Mouse (Mus musculus) limb, embryonic 14.5 days (tissue): ENCODE measurements around the gene Sqor. TPM values are rescaled to one million over a fixed set of nuclear protein-coding genes. Genes with fewer than 3 reads are reported as not detected.

Experiments used
- ATAC-seq: fragments of 200-750 bp; cut with Nextera tagmentation; 2 replicates; pipeline ENCODE4 v1.8.0; 2017; ENCODE audit warnings: low read depth, moderate number of reproducible peaks, moderate TSS enrichment; ENCODE audit not compliant: low FRiP score
- DNase-seq: peaks from one replicate; pipeline ENCODE4 v3.0.0-alpha.2; 2015; ENCODE audit warnings: low spot score
- H3K27ac ChIP-seq: fragments of 300-500 bp; sonication (generic); replicated peaks from 2 replicates; pipeline ENCODE4 v1.5.1; 2014; ENCODE audit warnings: low read depth, mild to moderate bottlenecking, low read length, moderate library complexity, mixed read lengths
- H3K27me3 ChIP-seq: fragments of 300-500 bp; sonication (generic); 2 replicates; pipeline ENCODE4 v1.6.1; 2014; ENCODE audit warnings: low read length, mixed read lengths; ENCODE audit not compliant: control insufficient read depth, insufficient read depth
- H3K36me3 ChIP-seq: fragments of 300-500 bp; sonication (generic); 2 replicates; pipeline ENCODE4 v1.6.1; 2014; ENCODE audit warnings: mild to moderate bottlenecking, low read length, moderate library complexity, mixed read lengths; ENCODE audit not compliant: control insufficient read depth, insufficient read depth
- H3K4me1 ChIP-seq: fragments of 300-500 bp; sonication (generic); 2 replicates; pipeline ENCODE4 v1.6.1; 2014; ENCODE audit warnings: antibody characterized with exemption, low read length, mixed read lengths; ENCODE audit not compliant: control insufficient read depth, insufficient read depth
- H3K4me2 ChIP-seq: fragments of 300-500 bp; sonication (generic); replicated peaks from 2 replicates; pipeline ENCODE4 v1.6.1; 2014; ENCODE audit warnings: low read depth, mild to moderate bottlenecking, low read length, moderate library complexity; ENCODE audit not compliant: severe bottlenecking
- H3K4me3 ChIP-seq: fragments of 300-500 bp; sonication (generic); replicated peaks from 2 replicates; pipeline ENCODE4 v1.5.1; 2014; ENCODE audit warnings: low read length
- H3K9ac ChIP-seq: fragments of 300-500 bp; sonication (generic); 2 replicates; pipeline ENCODE4 v1.6.1; 2014; ENCODE audit warnings: mild to moderate bottlenecking, low read depth, low read length, moderate library complexity; ENCODE audit not compliant: severe bottlenecking
- H3K9me3 ChIP-seq: fragments of 300-500 bp; sonication (generic); 2 replicates; pipeline ENCODE4 v1.6.1; 2016; ENCODE audit warnings: low read length; ENCODE audit not compliant: control insufficient read depth
- POLR2A ChIP-seq: fragments of 200-500 bp; IDR thresholded peaks from 2 replicates; pipeline ENCODE4 v1.8.0; 2012; ENCODE audit warnings: inconsistent platforms, mild to moderate bottlenecking, moderate library complexity, borderline replicate concordance; ENCODE audit not compliant: insufficient read depth, insufficient read length; ENCODE audit errors: extremely low read depth
- WGBS: fragments of 180-500 bp; shearing (Covaris S2); extraction: QIAGEN DNeasy Blood & Tissue Kit; methylation state at CpG from one replicate; pipeline ENCODE4 v1.1.7; 2014; 5-methylcytosine and 5-hydroxymethylcytosine counted together
- polyA plus RNA-seq, 2 experiments: library from polyadenylated mRNA; depleted of rRNA in 1 of 2; stranded (reverse) in 1 of 2; unstranded in 1 of 2; fragments of >200 nt; fragmentation: Nextera tagmentation in 1 of 2; extraction: Ambion mirVana in 1 of 2; gene quantifications; 2 replicates each; pipeline versions ENCODE4 v1.2.1 to v1.2.3; 2012 to 2014

Gene Sqor
- polyA plus RNA-seq, 2 experiments, result 4.1 to 7.7 TPM

DNA sequence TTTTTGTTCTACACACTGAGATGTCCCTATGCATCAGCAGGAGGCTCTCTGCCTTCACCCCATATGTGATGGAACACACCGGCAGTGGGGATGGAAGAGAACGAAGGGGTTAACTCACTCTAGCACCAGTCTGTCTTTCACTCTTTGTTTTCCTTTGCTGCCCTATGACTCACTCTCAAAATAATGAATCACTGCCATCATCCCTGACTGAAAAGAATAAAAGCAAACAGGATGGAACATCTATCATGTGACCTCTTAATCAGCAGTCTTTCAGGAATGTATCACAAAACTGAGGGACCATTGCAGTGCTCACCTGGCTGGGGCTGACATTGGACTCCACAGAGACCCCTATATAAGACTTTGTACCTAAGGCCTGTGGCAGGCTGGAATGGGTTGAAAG, 33.6 kb upstream of the Sqor start:
- no peak overlapping the region for H3K27ac ChIP-seq
- H3K9ac ChIP-seq, result no peak overlapping the region
- no peak for TF ChIP-seq POLR2A
- H3K4me2 ChIP-seq, result no peak overlapping the region
- ATAC-seq (no peak), DNase-seq (no peak)
- no peaks in the 10 kb centered on the region for H3K9me3 ChIP-seq
- no peaks in the 10 kb centered on the region for H3K36me3 ChIP-seq
- no peaks in the 10 kb centered on the region for H3K27me3 ChIP-seq
- H3K4me3 ChIP-seq, result no peak overlapping the region
- WGBS, result 90% methylated on average over 2 of the region's 2 CpGs
- H3K4me1 ChIP-seq, result no peaks in the 10 kb centered on the region

DNA sequence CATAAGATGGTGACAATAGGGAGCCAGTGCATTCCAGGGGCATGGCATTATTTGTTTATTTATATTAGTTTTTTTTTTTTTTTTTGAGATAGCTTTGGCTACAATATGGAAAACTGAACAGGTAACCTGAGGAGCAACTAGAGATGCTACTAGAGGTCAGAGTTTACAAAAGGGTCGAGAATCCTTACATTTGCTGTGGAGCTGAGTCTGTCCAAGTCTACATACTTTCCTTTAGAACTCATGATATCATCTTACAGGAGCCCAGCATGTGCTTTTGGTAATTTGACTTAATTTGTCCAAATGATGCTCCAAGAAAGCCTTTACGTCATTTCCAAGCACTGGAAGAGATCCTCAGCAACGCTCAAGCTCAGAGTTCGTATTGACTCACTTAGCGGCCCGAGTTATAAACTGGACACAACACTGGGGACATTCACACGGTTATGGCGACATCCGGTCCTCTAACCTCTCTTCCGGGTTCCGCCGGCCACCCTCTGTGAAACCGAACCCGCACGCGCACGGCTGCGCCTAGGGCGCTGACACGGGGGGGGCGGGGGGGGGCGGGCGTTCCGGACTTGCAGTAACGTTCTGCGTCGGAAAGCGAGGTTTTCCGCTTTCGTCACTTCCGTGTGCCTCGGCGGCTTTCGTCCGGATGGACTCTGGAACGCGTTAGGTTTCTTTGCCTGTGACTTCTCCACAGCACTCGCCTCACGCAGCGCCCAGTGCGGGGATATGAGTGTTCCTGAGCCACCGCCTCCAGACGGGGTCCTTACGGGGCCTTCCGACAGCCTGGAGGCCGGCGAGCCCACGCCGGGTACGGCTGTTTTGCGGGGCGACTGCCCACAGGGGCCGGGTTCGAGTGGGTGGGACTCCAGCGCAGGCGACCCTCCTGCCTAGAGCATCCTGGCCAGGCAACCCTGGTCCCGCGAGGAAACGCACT, 26.9 kb upstream of the Sqor start, which contains the start of gene Bloc1s6:
TSS of gene Bloc1s6 (plus strand) at position 610 of the 937 bp plus-strand sequence.
- peak; percentile 41; the same call in 1 of the 2 replicates for TF ChIP-seq POLR2A

DNA sequence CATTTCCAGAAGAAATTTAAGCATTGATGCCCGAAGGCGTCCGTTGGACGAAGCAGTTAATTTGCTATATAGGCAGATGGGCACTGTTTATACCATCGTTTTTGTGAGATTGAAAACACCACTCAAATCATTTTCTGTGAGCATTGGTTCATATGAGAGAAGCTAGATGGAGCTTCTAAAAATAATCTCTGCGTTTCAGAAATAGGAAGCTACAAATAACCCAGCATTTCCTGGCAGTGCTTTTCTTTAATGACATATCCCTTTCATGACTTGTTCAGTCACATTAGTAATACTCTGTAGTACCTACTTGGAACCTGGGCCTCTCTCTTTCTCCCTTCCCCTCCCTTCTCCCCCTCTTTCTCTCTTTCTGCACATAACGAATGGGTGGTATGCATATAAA, 26.0 kb upstream of the Sqor start:
- peak overlapping the region; percentile 69 for H3K4me3 ChIP-seq
- H3K36me3 ChIP-seq, result 0 out of 2 replicates have a peak, but pooled peaks cover 6% of the 10 kb centered on the region
- TF ChIP-seq POLR2A, result no peak
- DNase-seq (no peak), ATAC-seq (no peak)
- H3K9me3 ChIP-seq, result no peaks in the 10 kb centered on the region
- H3K4me2 ChIP-seq, result peak overlapping the region; percentile 53
- H3K27me3 ChIP-seq, result no peaks in the 10 kb centered on the region
- H3K9ac ChIP-seq, result peak overlapping the region; percentile 86
- H3K4me1 ChIP-seq, result peaks cover 8% of the 10 kb centered on the region
- 23% methylated on average over 7 of the region's 7 CpGs for WGBS
- peak overlapping the region; percentile 92; the same call in 1 of the 2 replicates for H3K27ac ChIP-seq

More for the DNA sequence above, 26.9 kb upstream of the Sqor start, which contains the start of gene Bloc1s6:
- H3K9me3 ChIP-seq, result no peaks in the 10 kb centered on the region
- H3K27ac ChIP-seq, result peak within 1 kb of the TSS; percentile 92
- peak within 1 kb of the TSS; percentile 69 for H3K4me3 ChIP-seq
- peak within 1 kb of the TSS; percentile 86 for H3K9ac ChIP-seq
- peaks cover 8% of the 10 kb centered on the region for H3K4me1 ChIP-seq
- H3K27me3 ChIP-seq, result no peaks in the 10 kb centered on the region
- DNase-seq (peak; percentile 93), ATAC-seq (peak; percentile 96)
- H3K36me3 ChIP-seq, result no peaks in the 10 kb centered on the region
- H3K4me2 ChIP-seq, result peak within 1 kb of the TSS; percentile 55
- 2% methylated on average over 51 of the region's 59 CpGs for WGBS

DNA sequence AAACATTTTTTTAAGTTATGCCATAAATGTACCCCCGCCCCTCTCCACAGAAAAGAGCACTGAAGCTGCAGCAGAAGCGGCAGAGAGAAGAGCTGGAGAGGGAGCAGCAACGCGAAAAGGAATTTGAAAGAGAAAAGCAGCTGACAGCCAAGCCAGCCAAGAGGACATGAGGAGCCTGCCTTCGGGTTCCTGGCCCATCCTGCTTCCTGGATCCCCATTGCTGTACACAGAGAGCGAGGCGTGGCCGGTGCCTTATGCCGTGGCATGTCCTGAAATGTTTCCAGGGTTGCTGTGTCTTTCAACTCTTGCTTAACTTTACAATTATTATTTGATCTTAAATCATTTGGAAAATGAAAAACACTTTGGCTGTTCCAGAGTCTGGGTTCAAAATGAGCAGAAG, 18.6 kb upstream of the Sqor start:
- Histone ChIP-seq H3K27me3 (no peaks in the 10 kb centered on the region), H3K4me1 (no peaks in the 10 kb centered on the region)
- no peak for ATAC-seq

DNA sequence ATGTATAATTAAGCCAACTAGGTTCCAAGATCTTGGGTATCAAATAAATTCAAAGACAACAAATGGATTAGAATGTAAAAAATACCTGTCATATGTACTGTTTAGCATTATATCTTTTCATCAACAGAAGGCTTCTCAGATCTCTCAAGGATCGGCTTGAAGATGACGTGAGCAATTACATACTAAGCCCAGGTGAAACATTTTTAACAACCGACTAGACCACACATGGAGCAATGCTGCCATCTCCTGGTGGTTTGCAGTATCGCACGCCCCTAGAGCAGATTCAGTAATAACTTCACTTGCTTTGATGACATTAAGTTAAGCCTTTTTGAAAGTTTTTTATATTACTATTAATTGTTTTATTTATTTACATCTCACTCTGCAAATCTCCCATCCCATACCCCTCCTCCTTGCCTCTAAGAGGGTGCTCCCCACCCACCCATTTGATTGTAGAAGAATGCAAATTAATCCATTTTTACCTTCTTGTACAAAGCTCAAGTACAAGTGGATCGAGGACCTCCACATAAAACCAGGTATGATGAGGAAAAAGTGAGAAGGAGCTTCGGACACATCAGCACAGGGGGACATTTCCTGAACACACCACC, 11.2 kb upstream of the Sqor start:
- no peaks in the 10 kb centered on the region for H3K9me3 ChIP-seq
- H3K27ac ChIP-seq, result no peak overlapping the region
- H3K4me3 ChIP-seq, result no peak overlapping the region
- H3K9ac ChIP-seq, result no peak overlapping the region
- 17% methylated on average over 7 of the region's 7 CpGs for WGBS
- DNase-seq (peak; percentile 74), ATAC-seq (0 out of 2 replicates have a peak, but pooled peaks have one; percentile 30)
- H3K27me3 ChIP-seq, result no peaks in the 10 kb centered on the region
- H3K4me2 ChIP-seq, result no peak overlapping the region
- TF ChIP-seq POLR2A, result no peak
- no peaks in the 10 kb centered on the region for H3K4me1 ChIP-seq
- no peaks in the 10 kb centered on the region for H3K36me3 ChIP-seq

More for the DNA sequence above, 18.6 kb upstream of the Sqor start:
- TF ChIP-seq POLR2A, result no peak
- no peak overlapping the region for H3K9ac ChIP-seq
- 93% methylated on average over 9 of the region's 9 CpGs for WGBS
- H3K4me2 ChIP-seq, result no peak overlapping the region
- H3K36me3 ChIP-seq, result peaks cover 42% of the 10 kb centered on the region
- DNase-seq, result no peak
- no peak overlapping the region for H3K4me3 ChIP-seq
- H3K27ac ChIP-seq, result no peak overlapping the region
- H3K9me3 ChIP-seq, result no peaks in the 10 kb centered on the region
